Mouse (Mus musculus) frontal cortex, adult 2 months (tissue): Measurements from ENCODE around the gene Apba3. TPM values are rescaled to one million over a fixed set of nuclear protein-coding genes. Genes with fewer than 3 reads are reported as not detected.

ENCODE experiments used
- DNase-seq, 2 experiments: peaks; one replicate each; pipeline ENCODE4 v3.0.0; 2022; ENCODE audit warnings: low spot score in 1 of 2; ENCODE audit errors: extremely low spot score in 1 of 2
- polyA plus RNA-seq: library from polyadenylated mRNA; depleted of rRNA; stranded (reverse); fragments of >200 nt; gene quantifications from 2 replicates; pipeline ENCODE4 v1.2.3, GENCODE M21; 2012

Gene Apba3
- polyA plus RNA-seq, 1 experiment = 49.1 TPM

- DNase-seq = no peak
Measured at GRCm38 (mm10) chr10:81249442-81249841, 17.3 kb upstream of the Apba3 start.

- DNase-seq = peak; percentile 83 to 96
Measured at GRCm38 (mm10) chr10:81252424-81253419, 14.0 kb upstream of the Apba3 start, which contains the start of gene Matk. Gene Matk (plus strand): TSS chr10:81252935.

- DNase-seq = no peak
Measured at GRCm38 (mm10) chr10:81254886-81255285, 11.9 kb upstream of the Apba3 start.

DNA sequence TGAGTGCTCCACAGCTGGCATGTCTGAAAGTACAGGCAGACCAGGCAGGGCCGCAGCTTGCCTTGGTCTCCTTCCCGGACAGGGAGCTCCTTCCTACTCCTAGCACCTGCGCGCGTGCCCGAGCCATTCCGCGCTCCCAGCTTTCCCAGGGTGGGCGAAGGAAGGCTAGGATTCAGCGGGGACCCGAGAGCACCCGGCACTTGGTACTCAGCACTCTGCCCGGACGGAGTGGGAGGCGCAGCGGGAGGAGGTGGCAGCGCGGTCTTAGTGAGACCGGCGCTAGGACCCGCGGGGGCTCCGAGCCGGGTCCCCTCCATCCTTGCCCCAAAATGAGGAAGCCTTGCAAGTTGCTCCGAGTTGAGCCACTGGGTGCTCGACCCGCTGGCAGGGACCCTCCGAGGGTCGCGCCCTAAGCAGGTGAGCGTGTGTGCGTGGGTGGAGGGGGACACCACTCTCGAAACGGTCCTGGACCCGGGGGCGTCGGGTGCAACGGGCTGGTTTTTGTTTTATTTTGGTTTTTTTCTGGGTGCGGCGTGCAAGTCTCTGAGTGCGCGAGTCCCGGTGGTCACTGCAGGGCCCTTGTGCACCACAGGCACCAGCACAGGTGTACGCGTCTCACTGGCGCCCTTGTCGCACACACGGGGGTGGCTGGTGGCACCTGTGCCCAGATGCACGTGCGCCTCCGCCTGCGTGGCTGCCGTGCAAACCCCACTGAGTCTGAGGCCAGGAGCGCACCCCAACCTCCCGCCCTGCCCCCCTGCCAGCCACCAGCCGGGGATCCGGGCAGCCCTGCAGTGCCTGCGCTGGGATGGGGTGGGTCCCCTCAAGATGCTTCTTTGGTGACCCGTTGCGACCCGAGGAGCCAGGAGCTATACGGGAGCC is 9.4 kb upstream of the Apba3 start:
- peak in 1 of 2 experiments; percentile 71 for DNase-seq

- DNase-seq = no peak
Measured at GRCm38 (mm10) chr10:81259225-81259884, 7.4 kb upstream of the Apba3 start.

GRCm38 (mm10) chr10:81261025-81261424 is 5.7 kb upstream of the Apba3 start:
- no peak for DNase-seq

GRCm38 (mm10) chr10:81265540-81265939 is 1.2 kb upstream of the Apba3 start:
- no peak for DNase-seq

DNA sequence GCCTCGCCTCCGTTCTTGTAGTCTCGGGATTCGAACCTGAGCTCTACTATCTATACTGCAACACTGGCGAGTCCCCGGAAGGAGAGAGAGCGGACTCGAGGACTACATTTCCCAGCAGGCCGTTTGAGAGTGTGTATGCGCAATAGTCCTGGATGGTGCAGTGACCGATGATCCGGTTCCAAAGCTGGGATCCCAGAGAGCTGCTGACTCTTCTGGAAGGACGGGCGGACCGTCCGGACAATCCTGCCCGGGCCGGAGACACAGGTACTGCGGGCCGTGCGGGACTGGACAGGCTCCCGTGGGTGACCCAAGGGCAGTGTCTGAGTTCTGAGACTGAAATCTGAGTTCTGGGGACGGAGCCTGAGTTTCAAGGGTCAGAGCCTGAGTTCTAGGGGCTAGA is 1.3 kb downstream of the Apba3 start:
- peak; percentile 84 to 89 for DNase-seq

- no peak for DNase-seq
Measured at GRCm38 (mm10) chr10:81268643-81269412, 2.1 kb downstream of the Apba3 start.

GRCm38 (mm10) chr10:81272356-81272755 is 5.6 kb downstream of the Apba3 start:
- no peak for DNase-seq

GRCm38 (mm10) chr10:81273842-81274241 is 7.1 kb downstream of the Apba3 start:
- no peak for DNase-seq

- DNase-seq = no peak
Measured at GRCm38 (mm10) chr10:81277676-81278075, 10.9 kb downstream of the Apba3 start.

- DNase-seq = no peak
Measured at GRCm38 (mm10) chr10:81279496-81279895, 12.7 kb downstream of the Apba3 start.

DNA sequence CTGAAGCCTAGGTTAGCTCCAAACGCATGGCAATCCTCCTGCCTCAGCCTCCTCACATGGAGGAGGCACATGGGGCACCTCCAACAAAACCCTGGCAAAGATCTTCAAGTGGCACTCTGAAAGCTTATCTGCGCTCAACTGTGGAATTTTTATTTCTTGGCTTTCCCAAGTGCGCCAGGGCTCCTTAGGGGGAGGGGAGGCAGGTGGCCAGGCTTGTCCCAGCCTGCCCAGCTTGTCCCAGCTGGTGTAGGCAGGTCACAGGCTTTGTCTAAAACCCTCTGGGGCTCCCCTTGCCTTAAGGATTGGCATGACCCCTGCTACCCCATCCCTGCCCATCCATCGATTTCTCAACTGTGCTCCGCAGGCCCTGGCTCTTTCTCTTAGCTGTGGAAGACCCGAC is 17.4 kb downstream of the Apba3 start:
- DNase-seq = no peak

DNA sequence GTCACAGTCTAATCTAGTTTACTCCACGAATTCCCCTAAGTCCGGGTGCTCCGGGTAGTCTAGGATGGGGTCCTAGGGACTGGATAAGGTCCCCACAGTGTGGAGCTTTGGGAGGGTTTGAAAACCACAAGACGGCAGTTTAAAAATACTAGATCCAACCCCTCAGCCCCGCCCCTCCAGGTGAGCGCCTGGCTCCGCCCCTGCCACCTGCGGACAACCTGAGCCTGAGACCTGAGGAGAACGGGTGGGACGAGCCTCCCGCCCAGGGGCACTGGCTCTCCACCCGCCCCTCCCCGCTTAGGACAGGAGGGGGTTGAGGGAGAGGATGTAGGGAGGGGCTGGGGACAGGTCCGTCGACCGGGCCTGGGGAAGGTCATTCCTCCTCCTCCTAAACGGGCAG is 18.0 kb downstream of the Apba3 start:
- no peak for DNase-seq

DNA sequence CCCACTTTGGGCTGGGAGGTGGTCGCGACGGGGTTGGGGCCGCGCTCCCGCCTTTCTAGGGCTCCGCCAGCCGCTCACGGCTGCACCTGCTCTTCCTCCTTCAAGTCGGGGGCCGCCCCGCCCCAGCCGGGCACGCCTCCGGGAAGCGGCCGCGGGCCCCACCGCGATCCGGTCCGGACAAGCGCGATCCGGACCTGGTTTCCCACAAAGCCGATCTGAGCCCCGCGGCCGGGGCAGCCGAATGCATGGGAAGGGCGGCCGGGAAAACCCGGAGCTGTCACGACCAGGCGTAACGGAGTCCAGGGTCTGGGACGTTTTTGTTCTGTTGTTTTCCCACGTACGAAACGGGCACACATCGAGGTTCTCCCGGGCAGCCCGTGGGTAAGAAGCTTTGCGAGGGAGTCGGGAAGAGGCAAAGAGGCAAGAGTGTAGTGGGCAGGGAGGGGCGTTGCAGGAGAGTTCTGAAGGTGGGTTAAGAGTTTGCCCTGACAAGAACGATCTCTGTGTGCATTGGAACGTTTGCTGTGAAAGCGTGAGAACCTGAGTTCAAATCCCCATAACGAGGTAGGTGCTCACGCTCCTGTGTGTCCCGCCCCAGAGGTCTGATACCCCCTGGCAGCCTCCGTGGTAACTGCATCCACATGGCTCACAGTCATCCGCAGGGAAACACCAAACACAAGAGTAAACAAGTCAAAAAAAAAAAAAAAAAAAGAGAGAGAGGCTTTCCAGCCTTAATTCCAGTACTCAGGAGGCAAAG is 19.1 kb downstream of the Apba3 start:
- DNase-seq = peak in 1 of 2 experiments; percentile 86

DNA sequence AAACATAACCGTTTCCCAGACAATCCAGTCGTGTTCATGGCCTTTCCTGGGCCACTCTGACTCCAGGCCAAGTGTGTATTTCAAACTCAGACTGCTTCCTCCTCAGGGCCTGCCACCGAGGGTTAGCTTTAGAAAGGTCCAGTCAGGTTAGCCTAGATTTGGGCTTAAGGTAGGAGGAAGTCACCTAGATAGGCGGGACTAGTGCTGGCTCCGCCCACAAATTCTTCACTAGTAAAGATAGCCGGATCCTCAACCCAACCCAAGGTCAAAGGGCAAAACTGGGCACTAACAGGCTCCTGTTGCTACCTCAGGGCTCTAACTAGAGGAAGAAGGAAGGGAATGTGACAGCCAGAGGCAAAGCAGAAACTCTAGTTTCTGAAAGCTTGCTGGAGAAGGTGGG is 19.8 kb downstream of the Apba3 start:
- DNase-seq = no peak

GRCm38 (mm10) chr10:81287513-81288157 is 20.9 kb downstream of the Apba3 start:
- DNase-seq = peak in 1 of 2 experiments; percentile 62

GRCm38 (mm10) chr10:81288601-81289000 is 21.8 kb downstream of the Apba3 start:
- DNase-seq = no peak
